Mouse (Mus musculus): Measurements from ENCODE around the gene Ppp1r21. TPM values are rescaled to one million over a fixed set of nuclear protein-coding genes. Genes with fewer than 3 reads are reported as not detected.

Gene Ppp1r21
- polyA plus RNA-seq, 1 experiment from 2014 or later: 47.2 TPM

GRCm38 (mm10) chr17:88542771-88543416 is 13.0 kb downstream of the Ppp1r21 start:
- no peak overlapping the region for H3K4me3 ChIP-seq (replicated peaks; ENCODE audit: low read depth, low read length)
- no peak overlapping the region for H3K4me2 ChIP-seq (ENCODE audit: low read length)
- no peaks in the 10 kb centered on the region for H3K27me3 ChIP-seq (ENCODE audit: control insufficient read depth, insufficient read depth, low read length)
- no peak for ATAC-seq (ENCODE audit: low FRiP score, low TSS enrichment)
- peaks cover 30% of the 10 kb centered on the region for H3K36me3 ChIP-seq (ENCODE audit: control insufficient read depth, insufficient read depth, low read length)
- H3K27ac ChIP-seq (replicated peaks; ENCODE audit: low read depth, low read length): no peak overlapping the region
- WGBS: 52% methylated on average over 15 of the region's 15 CpGs
- H3K9me3 ChIP-seq (ENCODE audit: control insufficient read depth, low read length): no peaks in the 10 kb centered on the region
- no peak overlapping the region for H3K9ac ChIP-seq (replicated peaks; ENCODE audit: low read length)
- DNase-seq: peak; percentile 12
- H3K4me1 ChIP-seq (ENCODE audit: control insufficient read depth, insufficient read depth, low read length): no peaks in the 10 kb centered on the region

GRCm38 (mm10) chr17:88543417-88543782 is 13.5 kb downstream of the Ppp1r21 start:
- no peaks in the 10 kb centered on the region for H3K4me1 ChIP-seq (ENCODE audit: control insufficient read depth, insufficient read depth, low read length)
- H3K9me3 ChIP-seq (ENCODE audit: control insufficient read depth, low read length): no peaks in the 10 kb centered on the region
- ATAC-seq (ENCODE audit: low FRiP score, low TSS enrichment): no peak
- DNase-seq: no peak
- H3K27ac ChIP-seq (replicated peaks; ENCODE audit: low read depth, low read length): no peak overlapping the region
- H3K4me3 ChIP-seq (replicated peaks; ENCODE audit: low read depth, low read length): no peak overlapping the region
- H3K36me3 ChIP-seq (ENCODE audit: control insufficient read depth, insufficient read depth, low read length): peaks cover 33% of the 10 kb centered on the region
- no peaks in the 10 kb centered on the region for H3K27me3 ChIP-seq (ENCODE audit: control insufficient read depth, insufficient read depth, low read length)
- H3K9ac ChIP-seq (replicated peaks; ENCODE audit: low read length): no peak overlapping the region
- no peak overlapping the region for H3K4me2 ChIP-seq (ENCODE audit: low read length)
- 84% methylated on average over 3 of the region's 3 CpGs for WGBS

- no peak for ATAC-seq (ENCODE audit: low FRiP score, low TSS enrichment)
- 88% methylated on average over 15 of the region's 15 CpGs for WGBS
Observed at GRCm38 (mm10) chr17:88545217-88545784, 15.4 kb downstream of the Ppp1r21 start.

GRCm38 (mm10) chr17:88546745-88547144 is 16.8 kb downstream of the Ppp1r21 start:
- Histone ChIP-seq H3K9me3 (ENCODE audit: control insufficient read depth, low read length) (no peaks in the 10 kb centered on the region), H3K4me1 (ENCODE audit: control insufficient read depth, insufficient read depth, low read length) (no peaks in the 10 kb centered on the region), H3K27ac (replicated peaks; ENCODE audit: low read depth, low read length) (no peak overlapping the region), H3K4me3 (replicated peaks; ENCODE audit: low read depth, low read length) (no peak overlapping the region), H3K9ac (replicated peaks; ENCODE audit: low read length) (no peak overlapping the region), H3K27me3 (ENCODE audit: control insufficient read depth, insufficient read depth, low read length) (no peaks in the 10 kb centered on the region), H3K36me3 (ENCODE audit: control insufficient read depth, insufficient read depth, low read length) (peaks cover 49% of the 10 kb centered on the region), H3K4me2 (ENCODE audit: low read length) (no peak overlapping the region)
- 88% methylated on average over 4 of the region's 4 CpGs for WGBS
- no peak for ATAC-seq (ENCODE audit: low FRiP score, low TSS enrichment)
- no peak for DNase-seq

More at GRCm38 (mm10) chr17:88545217-88545784, 15.4 kb downstream of the Ppp1r21 start:
- H3K4me3 ChIP-seq (replicated peaks; ENCODE audit: low read depth, low read length): no peak overlapping the region
- H3K27me3 ChIP-seq (ENCODE audit: control insufficient read depth, insufficient read depth, low read length): no peaks in the 10 kb centered on the region
- no peaks in the 10 kb centered on the region for H3K4me1 ChIP-seq (ENCODE audit: control insufficient read depth, insufficient read depth, low read length)
- H3K27ac ChIP-seq (replicated peaks; ENCODE audit: low read depth, low read length): no peak overlapping the region
- H3K4me2 ChIP-seq (ENCODE audit: low read length): no peak overlapping the region
- no peak for DNase-seq
- no peak overlapping the region for H3K9ac ChIP-seq (replicated peaks; ENCODE audit: low read length)
- peaks cover 49% of the 10 kb centered on the region for H3K36me3 ChIP-seq (ENCODE audit: control insufficient read depth, insufficient read depth, low read length)
- no peaks in the 10 kb centered on the region for H3K9me3 ChIP-seq (ENCODE audit: control insufficient read depth, low read length)

GRCm38 (mm10) chr17:88549411-88550191 is 19.7 kb downstream of the Ppp1r21 start:
- Histone ChIP-seq H3K9me3 (ENCODE audit: control insufficient read depth, low read length) (no peaks in the 10 kb centered on the region), H3K36me3 (ENCODE audit: control insufficient read depth, insufficient read depth, low read length) (peaks cover 49% of the 10 kb centered on the region)
- no peak for DNase-seq

GRCm38 (mm10) chr17:88550351-88550750 is 20.4 kb downstream of the Ppp1r21 start:
- ATAC-seq (ENCODE audit: low FRiP score, low TSS enrichment) (no peak), DNase-seq (no peak)
- WGBS: 77% methylated on average over 5 of the region's 5 CpGs
- Histone ChIP-seq H3K4me2 (ENCODE audit: low read length) (no peak overlapping the region), H3K4me1 (ENCODE audit: control insufficient read depth, insufficient read depth, low read length) (no peaks in the 10 kb centered on the region), H3K36me3 (ENCODE audit: control insufficient read depth, insufficient read depth, low read length) (peaks cover 46% of the 10 kb centered on the region), H3K27me3 (ENCODE audit: control insufficient read depth, insufficient read depth, low read length) (no peaks in the 10 kb centered on the region), H3K9me3 (ENCODE audit: control insufficient read depth, low read length) (no peaks in the 10 kb centered on the region), H3K27ac (replicated peaks; ENCODE audit: low read depth, low read length) (no peak overlapping the region), H3K4me3 (replicated peaks; ENCODE audit: low read depth, low read length) (no peak overlapping the region), H3K9ac (replicated peaks; ENCODE audit: low read length) (no peak overlapping the region)

More at GRCm38 (mm10) chr17:88549411-88550191, 19.7 kb downstream of the Ppp1r21 start:
- no peak overlapping the region for H3K4me3 ChIP-seq (replicated peaks; ENCODE audit: low read depth, low read length)
- H3K27me3 ChIP-seq (ENCODE audit: control insufficient read depth, insufficient read depth, low read length): no peaks in the 10 kb centered on the region
- no peak overlapping the region for H3K27ac ChIP-seq (replicated peaks; ENCODE audit: low read depth, low read length)
- no peak for ATAC-seq (ENCODE audit: low FRiP score, low TSS enrichment)
- H3K9ac ChIP-seq (replicated peaks; ENCODE audit: low read length): no peak overlapping the region
- no peaks in the 10 kb centered on the region for H3K4me1 ChIP-seq (ENCODE audit: control insufficient read depth, insufficient read depth, low read length)
- 86% methylated on average over 24 of the region's 24 CpGs for WGBS
- H3K4me2 ChIP-seq (ENCODE audit: low read length): no peak overlapping the region

- H3K4me2 ChIP-seq (ENCODE audit: low read length): no peak overlapping the region
- H3K9me3 ChIP-seq (ENCODE audit: control insufficient read depth, low read length): no peaks in the 10 kb centered on the region
- H3K27ac ChIP-seq (replicated peaks; ENCODE audit: low read depth, low read length): no peak overlapping the region
- no peaks in the 10 kb centered on the region for H3K27me3 ChIP-seq (ENCODE audit: control insufficient read depth, insufficient read depth, low read length)
- H3K4me3 ChIP-seq (replicated peaks; ENCODE audit: low read depth, low read length): no peak overlapping the region
- peaks cover 53% of the 10 kb centered on the region for H3K36me3 ChIP-seq (ENCODE audit: control insufficient read depth, insufficient read depth, low read length)
- ATAC-seq (ENCODE audit: low FRiP score, low TSS enrichment) (no peak), DNase-seq (no peak)
- no peak overlapping the region for H3K9ac ChIP-seq (replicated peaks; ENCODE audit: low read length)
- 83% methylated on average over 10 of the region's 10 CpGs for WGBS
- H3K4me1 ChIP-seq (ENCODE audit: control insufficient read depth, insufficient read depth, low read length): no peaks in the 10 kb centered on the region
Observed at GRCm38 (mm10) chr17:88550981-88551940, 21.3 kb downstream of the Ppp1r21 start.

GRCm38 (mm10) chr17:88552556-88552955 is 22.6 kb downstream of the Ppp1r21 start:
- Histone ChIP-seq H3K9me3 (ENCODE audit: control insufficient read depth, low read length) (no peaks in the 10 kb centered on the region), H3K27ac (replicated peaks; ENCODE audit: low read depth, low read length) (no peak overlapping the region), H3K36me3 (ENCODE audit: control insufficient read depth, insufficient read depth, low read length) (peaks cover 61% of the 10 kb centered on the region), H3K4me1 (ENCODE audit: control insufficient read depth, insufficient read depth, low read length) (no peaks in the 10 kb centered on the region), H3K4me3 (replicated peaks; ENCODE audit: low read depth, low read length) (no peak overlapping the region), H3K9ac (replicated peaks; ENCODE audit: low read length) (no peak overlapping the region), H3K27me3 (ENCODE audit: control insufficient read depth, insufficient read depth, low read length) (no peaks in the 10 kb centered on the region), H3K4me2 (ENCODE audit: low read length) (no peak overlapping the region)
- whole genome bisulfite sequencing: 25% methylated on average over 6 of the region's 6 CpGs
- DNase-seq: no peak
- no peak for ATAC-seq (ENCODE audit: low FRiP score, low TSS enrichment)

All from midbrain, embryonic 14.5 days (tissue).